Mouse (Mus musculus) gastrocnemius, postnatal 25 days (tissue): ENCODE results near the gene Efemp2. TPM values are rescaled to one million over a fixed set of nuclear protein-coding genes. Genes with fewer than 3 reads are reported as not detected.

Experiments
- DNase-seq: peaks from one replicate; pipeline ENCODE4 v3.0.0; 2022
- total RNA-seq, 2 experiments: library from RNA; stranded (reverse); gene quantifications; 1 replicate in 1 of 2; 2 replicates in 1 of 2; pipeline ENCODE4 v1.2.3; 2021

Efemp2 gene
- total RNA-seq, 2 experiments from 2014 or later: 7.8 to 12.2 TPM

DNA sequence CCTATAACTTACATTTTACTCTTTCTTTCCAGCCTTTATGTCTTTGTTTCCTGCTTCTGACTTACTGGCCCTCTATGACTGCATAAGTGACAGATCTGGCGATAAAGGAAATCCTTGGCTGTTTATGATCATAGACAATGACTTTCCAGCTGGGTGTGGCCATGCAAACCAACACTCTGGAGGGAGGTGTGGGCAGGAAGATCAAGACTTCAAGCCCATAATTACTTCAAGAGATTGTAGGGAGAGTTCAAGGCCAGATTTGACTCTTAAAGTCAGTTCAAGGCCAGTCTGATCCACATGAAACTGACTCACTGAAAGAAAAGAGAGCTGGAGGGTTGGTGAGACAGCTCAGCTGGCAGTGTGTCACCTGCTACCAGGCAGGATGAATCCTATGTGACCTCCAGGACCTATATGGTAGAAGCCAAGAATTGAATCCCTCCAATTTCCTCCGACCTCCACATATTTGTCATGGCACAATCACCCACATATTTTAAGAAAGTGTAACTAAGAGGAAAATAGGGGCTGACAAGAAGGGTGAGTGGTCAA, 26.6 kb downstream of the Efemp2 start:
- DNase-seq: no peak

DNA sequence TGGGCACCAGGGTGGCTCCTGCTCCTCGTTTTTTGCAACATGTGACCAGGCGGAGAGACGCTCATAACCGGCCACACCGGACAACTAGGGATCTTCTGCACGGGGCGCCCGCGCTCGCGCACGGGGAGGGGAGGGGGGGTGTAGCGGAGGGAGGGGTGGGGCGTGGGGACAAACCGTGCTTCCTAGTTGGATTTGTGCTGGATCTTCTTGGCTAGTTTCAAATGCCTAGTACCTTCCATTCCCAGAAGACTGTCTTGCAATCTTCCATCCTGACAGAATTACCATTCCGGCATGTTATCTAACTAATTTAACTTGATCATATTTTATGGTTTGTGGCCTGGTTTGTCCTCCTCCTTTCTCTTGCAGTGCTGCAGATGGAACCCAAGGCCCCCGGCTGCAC, 29.9 kb downstream of the Efemp2 start, which contains the start of gene 1700020D05Rik:
TSS of gene 1700020D05Rik (minus strand) at position 101 of the 400 bp plus-strand sequence.
- no peak for DNase-seq

DNA sequence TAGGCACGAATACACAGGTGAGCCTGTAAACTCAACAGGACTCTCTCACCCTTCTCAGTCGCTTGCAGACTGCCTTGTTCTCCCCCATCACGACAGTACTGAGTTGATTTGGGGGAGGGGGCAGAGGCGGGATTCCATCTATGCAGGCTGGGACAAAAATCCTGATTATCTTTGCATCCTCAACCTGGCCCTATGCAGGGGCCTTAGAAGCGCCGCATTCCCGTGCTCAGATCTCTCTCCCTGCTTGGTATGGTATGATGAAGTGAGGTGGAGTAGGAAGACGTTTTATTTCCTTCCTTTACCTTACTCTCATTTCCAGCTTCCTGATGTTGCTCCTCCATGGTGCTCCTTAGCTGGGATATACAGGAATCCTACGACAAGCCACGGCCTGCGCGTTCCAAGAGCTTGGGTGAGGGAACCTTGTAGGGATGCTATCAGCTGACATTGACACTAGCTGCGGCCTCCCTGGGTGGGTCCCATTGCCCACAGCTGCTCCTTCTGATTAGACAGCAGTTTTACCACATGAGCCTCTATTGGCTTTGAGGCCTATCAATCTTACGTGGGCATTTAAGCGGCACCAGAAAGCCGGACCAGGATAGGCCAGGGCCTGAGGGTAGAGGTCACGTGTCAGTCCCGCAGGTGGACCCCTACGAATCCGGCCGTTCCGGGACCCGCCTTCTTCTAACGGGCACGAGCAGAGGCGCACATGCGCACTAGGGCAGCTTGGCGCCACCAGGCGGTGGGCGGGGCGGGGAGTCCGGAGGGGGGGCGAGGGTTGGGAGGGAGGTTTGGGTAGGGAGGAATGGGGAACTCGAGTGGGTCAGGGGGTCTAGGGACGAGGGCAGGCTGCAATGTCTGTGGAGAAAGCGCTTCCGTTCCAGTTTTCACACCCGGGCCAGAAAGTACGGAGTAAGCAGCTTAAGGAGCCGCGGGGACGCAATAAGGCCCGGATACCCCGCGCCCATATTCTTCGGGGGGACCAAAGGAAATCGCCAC, 36.6 kb downstream of the Efemp2 start, which contains the start of gene Snx32:
TSS of gene Snx32 (minus strand) at position 508 of the 996 bp plus-strand sequence.
- DNase-seq: peak; percentile 98

DNA sequence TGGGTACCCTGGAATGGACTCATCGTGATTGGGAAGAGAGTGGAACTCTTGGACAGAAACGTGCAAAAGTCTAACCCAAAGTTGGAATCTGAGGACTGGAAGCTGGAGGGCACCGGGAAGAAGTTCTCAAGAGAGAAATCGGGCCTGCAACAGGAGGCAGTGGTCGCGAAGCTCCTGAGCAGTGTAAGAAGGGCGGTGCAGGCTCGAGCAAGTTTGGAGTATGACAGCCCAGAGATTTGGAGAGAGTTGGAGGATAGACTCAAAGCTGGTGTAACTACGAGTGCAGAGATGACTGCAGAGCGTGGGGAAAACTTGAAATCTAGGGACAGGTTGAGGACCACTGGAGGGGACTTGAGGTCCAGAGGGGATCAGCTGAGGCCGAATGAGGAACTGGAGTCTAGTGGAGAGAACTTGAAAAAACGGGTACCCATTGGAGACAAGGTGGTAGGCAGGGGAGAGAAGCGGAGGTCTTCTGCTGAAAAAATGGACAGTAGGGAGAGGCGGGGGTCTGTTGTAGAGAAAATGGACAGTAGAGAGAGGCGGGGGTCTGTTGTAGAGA, 37.4 kb downstream of the Efemp2 start:
- DNase-seq: no peak

DNA sequence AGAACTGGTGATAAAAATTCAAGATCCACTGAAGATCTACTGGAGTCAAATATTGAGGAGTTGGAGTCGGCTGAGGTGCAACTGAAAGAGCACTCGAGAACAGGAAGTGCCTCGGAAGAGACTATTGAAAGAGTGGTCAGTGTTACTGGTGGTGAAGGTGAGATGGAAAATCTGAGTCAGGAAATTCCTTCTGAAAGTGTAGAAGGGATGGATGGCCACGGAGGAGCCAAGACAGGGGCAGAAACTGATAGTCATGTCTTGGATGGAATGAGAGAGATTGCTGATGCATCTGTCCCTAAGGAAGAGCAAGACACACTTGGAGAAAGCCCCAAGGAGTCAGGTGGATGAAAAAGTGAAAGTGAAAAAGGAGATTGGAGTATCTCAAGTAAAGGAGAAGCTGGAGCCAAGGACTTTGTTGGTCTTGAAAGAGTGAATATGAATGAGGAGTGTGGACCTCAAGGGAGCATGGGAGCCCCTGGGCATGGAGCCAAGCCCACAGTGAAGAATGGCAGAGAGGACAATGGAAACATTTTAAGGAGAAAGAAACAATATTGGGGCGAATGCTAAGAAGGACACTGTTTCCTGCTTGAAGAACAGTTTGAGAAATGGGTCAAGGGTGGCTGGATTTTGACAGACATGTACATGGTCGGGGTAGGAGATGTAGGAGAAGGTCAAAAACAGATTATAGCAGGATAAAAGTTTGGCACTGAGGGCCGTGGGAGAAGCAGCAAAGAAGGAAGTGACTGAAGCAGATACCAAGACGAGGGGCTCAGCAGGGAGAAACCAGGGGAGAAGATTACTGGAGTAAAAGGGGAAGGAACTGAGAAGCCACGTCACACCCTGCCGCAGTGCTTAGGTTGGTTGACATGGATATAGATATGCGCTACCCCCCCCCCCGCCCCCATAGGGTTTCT, 38.6 kb downstream of the Efemp2 start:
- no peak for DNase-seq

DNA sequence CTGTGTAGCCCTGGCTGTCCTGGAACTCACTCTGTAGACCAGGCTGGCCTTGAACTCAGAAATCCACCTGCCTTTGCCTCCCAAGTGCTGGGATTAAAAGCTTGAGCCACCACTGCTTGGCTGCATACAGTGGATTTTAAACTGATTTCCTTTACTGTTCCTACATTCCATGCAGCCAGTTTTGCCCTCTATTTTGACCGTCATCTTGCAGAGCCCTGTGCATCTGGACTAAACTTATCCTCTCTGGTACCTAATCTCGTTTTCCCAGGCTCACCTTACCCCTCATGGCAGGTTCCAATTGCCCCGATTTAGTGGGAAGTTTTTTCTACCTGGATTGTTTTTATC, 39.2 kb downstream of the Efemp2 start:
- DNase-seq: no peak

- DNase-seq: no peak
These were observed 42.4 kb downstream of the Efemp2 start for GRCm38 (mm10) chr19:5515840-5516777.

- no peak for DNase-seq
These were observed 43.3 kb downstream of the Efemp2 start for GRCm38 (mm10) chr19:5516906-5517505.

- DNase-seq: no peak
These were observed 45.0 kb downstream of the Efemp2 start for GRCm38 (mm10) chr19:5518721-5519120.

DNA sequence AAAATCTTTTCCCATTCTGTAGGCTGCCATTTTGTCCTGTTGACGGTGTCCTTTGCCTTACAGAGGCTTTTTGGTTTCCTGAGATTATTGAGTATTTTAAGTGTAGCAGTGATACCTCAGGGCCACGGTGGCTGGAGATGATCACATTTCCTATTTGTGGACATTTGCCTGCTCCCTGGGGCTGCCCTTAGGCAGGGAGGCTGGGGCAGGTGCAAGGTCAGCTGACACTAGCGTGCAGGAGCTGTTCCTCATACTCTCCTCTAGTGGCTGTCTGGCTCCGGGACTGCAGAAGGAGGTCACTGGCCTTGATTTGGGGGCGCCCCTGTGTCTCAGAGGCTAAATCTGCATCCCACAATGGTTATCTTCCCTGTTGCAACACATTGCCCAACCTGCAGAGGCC, 51.5 kb downstream of the Efemp2 start:
- DNase-seq: no peak

DNA sequence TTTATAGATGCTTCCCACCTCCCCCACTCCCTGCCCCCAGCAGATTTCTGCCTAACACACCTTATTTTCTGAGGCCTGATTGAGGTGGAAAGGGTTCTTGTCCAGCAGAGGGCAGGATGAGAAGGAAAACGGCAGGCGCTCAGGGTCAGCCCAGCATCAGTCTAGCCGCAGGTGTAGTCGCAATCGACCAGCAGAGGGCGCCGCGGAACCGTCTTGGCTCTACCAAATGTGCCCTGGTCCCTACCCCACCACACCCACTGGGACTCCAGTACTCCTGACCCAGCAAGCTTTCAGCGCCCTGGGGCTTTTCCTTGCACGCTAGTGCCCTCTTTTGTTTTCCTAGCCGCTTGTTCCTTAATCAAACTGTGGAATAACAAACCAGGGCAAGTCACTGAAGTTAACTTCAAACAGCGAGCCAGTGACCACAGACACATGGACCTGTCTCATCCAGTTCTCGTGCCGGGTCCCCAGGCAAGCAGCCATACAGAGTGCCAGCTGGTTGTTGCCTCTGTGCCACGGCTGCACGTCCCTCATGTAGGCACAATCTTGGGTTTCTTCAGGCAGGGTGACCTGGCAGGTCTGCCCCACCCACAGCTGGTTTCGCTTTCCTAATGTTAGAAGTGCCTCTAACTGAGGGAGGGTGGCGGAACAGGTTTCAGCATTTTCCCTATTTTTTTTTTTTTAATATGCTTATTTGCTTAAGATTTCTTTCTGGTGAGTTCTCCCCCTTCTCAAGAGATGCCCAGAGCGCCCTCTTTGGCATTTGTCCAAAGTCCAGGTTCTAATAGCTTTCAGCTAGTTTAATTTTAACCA, 55.8 kb downstream of the Efemp2 start:
- peak; percentile 92 for DNase-seq

- DNase-seq: no peak
These were observed 56.4 kb downstream of the Efemp2 start for GRCm38 (mm10) chr19:5530138-5530524.

Other genes starting within 250 kb of the Efemp2 start
- gene Pacs1, start 200.8 kb upstream of the Efemp2 start, total RNA-seq: 1 to 10 TPM; 5.6 to 6.5 TPM
- gene Sf3b2, start 178.5 kb upstream of the Efemp2 start, total RNA-seq: 10 to 100 TPM; 65.4 to 69.5 TPM
- gene Gal3st3, start 175.6 kb upstream of the Efemp2 start, total RNA-seq: not detected
- gene Catsper1, start 138.2 kb upstream of the Efemp2 start, total RNA-seq: not detected
- gene Cst6, start 124.4 kb upstream of the Efemp2 start, total RNA-seq: 10 to 100 TPM; 19.7 to 41.3 TPM
- 10 to 100 TPM; 12.7 to 13.4 TPM for gene Eif1ad, start 107.2 kb upstream of the Efemp2 start, total RNA-seq
- gene Banf1, start 106.8 kb upstream of the Efemp2 start, total RNA-seq: 100 to 1,000 TPM; 114 to 122 TPM
- gene Sart1, start 85.3 kb upstream of the Efemp2 start, total RNA-seq: 10 to 100 TPM; 29.0 to 36.5 TPM
- gene Tsga10ip, start 71.4 kb upstream of the Efemp2 start, total RNA-seq: 1 to 10 TPM in 1 of 2 experiments, not detected in 1; 1.2 TPM
- gene Drap1, start 49.0 kb upstream of the Efemp2 start, total RNA-seq: 100 to 1,000 TPM; 473 to 502 TPM
- gene AI837181, start 48.8 kb upstream of the Efemp2 start, total RNA-seq: 10 to 100 TPM; 32.1 to 33.5 TPM
- gene Fosl1, start 26.4 kb upstream of the Efemp2 start, total RNA-seq: not detected
- 1 to 10 TPM; 4.5 to 6.6 TPM for gene Ccdc85b, start 16.1 kb upstream of the Efemp2 start, total RNA-seq
- gene Fibp, start 13.3 kb upstream of the Efemp2 start, total RNA-seq: 10 to 100 TPM; 36.9 to 38.4 TPM
- gene Ctsw, start 5.4 kb upstream of the Efemp2 start, total RNA-seq: not detected
- 10 to 100 TPM; 20.3 to 21.6 TPM for gene Mus81, start 14.4 kb downstream of the Efemp2 start, total RNA-seq
- 100 to 1,000 TPM in 1 of 2 experiments, 10 to 100 TPM in 1; 83.6 to 106 TPM for gene Cfl1, start 16.5 kb downstream of the Efemp2 start, total RNA-seq
- gene 1700020D05Rik, start 29.8 kb downstream of the Efemp2 start, total RNA-seq: under 1 TPM; 0.64 to 0.88 TPM
- gene Snx32, start 36.6 kb downstream of the Efemp2 start, total RNA-seq: 1 to 10 TPM; 6.9 to 7.5 TPM
- not detected for gene Ovol1, start 86.7 kb downstream of the Efemp2 start, total RNA-seq
- 1 to 10 TPM; 1.4 to 1.5 TPM for gene Ap5b1, start 94.1 kb downstream of the Efemp2 start, total RNA-seq
- gene Rnaseh2c, start 127.9 kb downstream of the Efemp2 start, total RNA-seq: 10 to 100 TPM; 45.2 to 47.1 TPM
- gene Kat5, start 136.3 kb downstream of the Efemp2 start, total RNA-seq: 10 to 100 TPM; 15.6 to 15.7 TPM
- gene Rela, start 163.5 kb downstream of the Efemp2 start, total RNA-seq: 10 to 100 TPM; 12.5 to 13.7 TPM
- 10 to 100 TPM in 1 of 2 experiments, 1 to 10 TPM in 1; 10.0 to 11.5 TPM for gene Sipa1, start 189.8 kb downstream of the Efemp2 start, total RNA-seq
- 10 to 100 TPM in 1 of 2 experiments, 1 to 10 TPM in 1; 8.3 to 10.9 TPM for gene Map3k11, start 214.8 kb downstream of the Efemp2 start, total RNA-seq
- gene Pcnx3, start 215.0 kb downstream of the Efemp2 start, total RNA-seq: 10 to 100 TPM; 13.5 to 13.8 TPM
- not detected for gene Kcnk7, start 230.4 kb downstream of the Efemp2 start, total RNA-seq